Mouse (Mus musculus) stomach, embryonic 14.5 days (tissue): ENCODE results near the gene Myo9a. TPM values are rescaled to one million over a fixed set of nuclear protein-coding genes. Genes with fewer than 3 reads are reported as not detected.
A peak's percentile ranks its signal among the peaks of the same experiment; 100 is the strongest.
"Not testable (repeated sequence)": the region's sequence is repeated elsewhere in the genome, so short reads cannot be mapped to it uniquely, and the experiment has no call there.

Experiments
- ATAC-seq: fragments of 200-750 bp; cut with Nextera tagmentation; 2 replicates; pipeline ENCODE4 v1.8.0; 2017; ENCODE audit warnings: low read depth, moderate TSS enrichment; ENCODE audit not compliant: insufficient number of reproducible peaks, insufficient read depth, low FRiP score
- H3K27ac ChIP-seq: fragments of 300-500 bp; sonication (generic); 2 replicates; pipeline ENCODE4 v1.5.1; 2014; ENCODE audit warnings: mild to moderate bottlenecking, low read length, moderate library complexity, mixed read lengths
- H3K27me3 ChIP-seq: fragments of 300-500 bp; sonication (generic); 2 replicates; pipeline ENCODE4 v1.6.1; 2014; ENCODE audit warnings: low read length, control low read depth, mixed read lengths; ENCODE audit not compliant: control insufficient read depth, insufficient read depth
- H3K36me3 ChIP-seq: fragments of 300-500 bp; sonication (generic); 2 replicates; pipeline ENCODE4 v1.6.1; 2014; ENCODE audit warnings: mild to moderate bottlenecking, control low read depth, low read length, moderate library complexity, mixed read lengths; ENCODE audit not compliant: control insufficient read depth, insufficient read depth
- H3K4me1 ChIP-seq: fragments of 300-500 bp; sonication (generic); 2 replicates; pipeline ENCODE4 v1.6.1; 2014; ENCODE audit warnings: low read length, control low read depth, mixed read lengths; ENCODE audit not compliant: control insufficient read depth, insufficient read depth
- H3K4me2 ChIP-seq: fragments of 300-500 bp; sonication (generic); replicated peaks from 2 replicates; pipeline ENCODE4 v1.6.1; 2014; ENCODE audit warnings: low read depth, low read length, control low read depth
- H3K4me3 ChIP-seq: fragments of 300-500 bp; sonication (generic); 2 replicates; pipeline ENCODE4 v1.5.1; 2014; ENCODE audit warnings: low read depth, low read length, control low read depth
- H3K9ac ChIP-seq: fragments of 300-500 bp; sonication (generic); replicated peaks from 2 replicates; pipeline ENCODE4 v1.6.1; 2014; ENCODE audit warnings: low read depth, mild to moderate bottlenecking, control low read depth, low read length, moderate library complexity, mixed read lengths
- H3K9me3 ChIP-seq: fragments of 300-500 bp; sonication (generic); 2 replicates; pipeline ENCODE4 v1.6.1; 2016; ENCODE audit warnings: low read depth, low read length, control low read depth; ENCODE audit not compliant: control insufficient read depth
- WGBS: fragments of 180-500 bp; shearing (Covaris S2); extraction: QIAGEN DNeasy Blood & Tissue Kit; methylation state at CpG from one replicate; pipeline ENCODE4 v1.1.7; 2014; 5-methylcytosine and 5-hydroxymethylcytosine counted together
- polyA plus RNA-seq: library from polyadenylated mRNA; unstranded; fragments of >200 nt; fragmentation: Nextera tagmentation; extraction: Ambion mirVana; gene quantifications from 2 replicates; pipeline ENCODE4 v1.2.1, GENCODE M21; 2014

Gene Myo9a
- polyA plus RNA-seq, 1 experiment from 2014 or later, result 18.9 TPM

DNA sequence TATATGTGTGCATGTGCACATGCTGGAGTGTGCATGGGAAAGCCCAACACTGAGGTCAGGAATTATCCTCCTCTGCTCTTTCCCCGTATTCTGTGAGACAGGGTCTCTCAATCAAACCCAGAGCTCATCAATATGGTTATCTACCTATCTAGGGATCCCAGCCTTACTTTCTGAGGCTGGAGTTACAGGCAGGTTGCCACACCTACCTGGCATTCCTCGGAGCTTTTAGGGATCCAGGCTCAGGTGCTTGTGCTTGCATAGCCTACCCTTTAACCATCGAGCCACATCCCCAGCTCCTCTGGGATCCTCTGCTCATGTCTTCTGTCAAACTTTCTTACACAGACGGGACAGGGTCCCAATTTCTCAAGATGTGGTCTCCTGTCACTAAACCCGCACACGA lies 205.8 kb downstream of the Myo9a start:
- H3K27ac ChIP-seq, result no peak overlapping the region
- H3K4me3 ChIP-seq, result no peak overlapping the region
- ATAC-seq, result no peak
- no peaks in the 10 kb centered on the region for H3K27me3 ChIP-seq
- H3K36me3 ChIP-seq, result no peaks in the 10 kb centered on the region
- no peak overlapping the region for H3K9ac ChIP-seq
- H3K9me3 ChIP-seq, result no peaks in the 10 kb centered on the region
- H3K4me2 ChIP-seq, result peak overlapping the region; percentile 22; the same call in 1 of the 2 replicates
- 22% methylated on average over 6 of the region's 6 CpGs for WGBS
- peaks cover 5% of the 10 kb centered on the region; the same call in 1 of the 2 replicates for H3K4me1 ChIP-seq

DNA sequence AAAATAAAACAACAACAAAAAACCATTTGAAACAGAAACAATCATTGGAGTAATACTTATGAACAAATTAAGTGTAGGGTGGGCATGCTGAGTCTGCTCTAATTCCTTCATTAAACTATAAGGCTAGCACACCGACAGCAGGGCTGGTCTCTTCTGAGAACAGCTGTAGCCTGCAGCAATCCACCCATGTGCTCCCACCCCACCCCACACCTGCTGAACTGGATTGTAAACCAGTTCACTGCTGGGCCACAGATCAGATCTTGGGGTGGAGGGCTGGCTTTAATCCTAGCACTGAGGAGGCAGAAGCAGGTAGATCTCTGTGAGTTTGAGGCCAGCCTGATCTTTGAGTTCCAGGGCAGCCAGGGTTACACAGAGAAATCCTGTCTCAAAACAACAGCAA lies 207.4 kb downstream of the Myo9a start:
- not testable (repeated sequence) for H3K4me2 ChIP-seq, H3K4me1 ChIP-seq, H3K9ac ChIP-seq, H3K27me3 ChIP-seq, H3K27ac ChIP-seq, H3K4me3 ChIP-seq, ATAC-seq, H3K36me3 ChIP-seq, H3K9me3 ChIP-seq
- 74% methylated on average over 1 of the region's 1 CpGs for WGBS

DNA sequence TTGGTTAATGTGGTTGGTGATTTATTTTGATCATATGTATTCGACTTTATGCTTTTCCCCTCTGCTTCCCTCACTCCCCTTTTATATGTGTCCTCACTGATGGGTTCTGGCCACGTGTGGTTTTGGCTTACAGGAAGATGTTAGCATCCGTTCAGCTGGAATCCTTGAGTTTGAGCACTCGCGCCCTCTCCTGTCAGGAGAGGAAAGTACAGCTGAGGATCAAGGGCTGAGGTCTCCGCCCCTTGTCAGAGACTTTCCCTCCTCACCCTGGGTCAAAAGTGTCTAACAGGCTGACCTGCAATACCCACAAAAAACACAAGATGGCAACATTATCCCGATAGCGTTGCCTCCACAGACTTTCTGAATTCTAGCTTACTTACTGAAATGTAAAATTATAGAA lies 208.6 kb downstream of the Myo9a start:
- no peak overlapping the region for H3K9ac ChIP-seq
- peak; percentile 56; the same call in 1 of the 2 replicates for ATAC-seq
- H3K27me3 ChIP-seq, result no peaks in the 10 kb centered on the region
- H3K4me1 ChIP-seq, result peaks cover 5% of the 10 kb centered on the region; the same call in 1 of the 2 replicates
- H3K4me3 ChIP-seq, result no peak overlapping the region
- H3K9me3 ChIP-seq, result no peaks in the 10 kb centered on the region
- H3K4me2 ChIP-seq, result no peak overlapping the region
- H3K36me3 ChIP-seq, result no peaks in the 10 kb centered on the region
- H3K27ac ChIP-seq, result no peak overlapping the region
- 2% methylated on average over 8 of the region's 8 CpGs for WGBS

DNA sequence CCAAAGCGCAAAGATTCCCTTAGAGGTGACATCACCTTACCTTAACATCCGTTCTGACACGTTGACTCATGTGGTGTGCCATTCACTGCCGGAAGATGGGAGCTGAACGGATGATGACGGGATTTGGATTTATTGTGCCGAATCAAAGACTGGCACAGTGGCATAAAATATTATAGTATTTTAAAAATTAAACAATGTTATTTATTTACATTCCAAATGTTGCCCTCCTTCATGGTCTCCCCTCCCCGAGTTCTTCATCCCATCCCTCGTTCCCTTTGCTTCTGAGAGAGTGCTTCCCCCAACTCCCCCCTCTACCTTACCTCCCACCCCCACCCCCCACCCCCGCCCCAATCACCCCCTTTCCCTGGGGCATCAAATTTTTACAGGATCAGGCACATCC lies 209.9 kb downstream of the Myo9a start, which contains the start of gene Nr2e3:
Nr2e3 (minus strand) TSS at position 101 of the 400 bp plus-strand sequence.
- Histone ChIP-seq H3K27ac (no peak within 1 kb of the TSS), H3K4me3 (no peak within 1 kb of the TSS), H3K4me1 (peaks cover 9% of the 10 kb centered on the region; the same call in 1 of the 2 replicates), H3K4me2 (no peak within 1 kb of the TSS), H3K9ac (no peak within 1 kb of the TSS), H3K27me3 (no peaks in the 10 kb centered on the region), H3K36me3 (no peaks in the 10 kb centered on the region), H3K9me3 (no peaks in the 10 kb centered on the region)
- ATAC-seq, result no peak
- 83% methylated on average over 10 of the region's 10 CpGs for WGBS

DNA sequence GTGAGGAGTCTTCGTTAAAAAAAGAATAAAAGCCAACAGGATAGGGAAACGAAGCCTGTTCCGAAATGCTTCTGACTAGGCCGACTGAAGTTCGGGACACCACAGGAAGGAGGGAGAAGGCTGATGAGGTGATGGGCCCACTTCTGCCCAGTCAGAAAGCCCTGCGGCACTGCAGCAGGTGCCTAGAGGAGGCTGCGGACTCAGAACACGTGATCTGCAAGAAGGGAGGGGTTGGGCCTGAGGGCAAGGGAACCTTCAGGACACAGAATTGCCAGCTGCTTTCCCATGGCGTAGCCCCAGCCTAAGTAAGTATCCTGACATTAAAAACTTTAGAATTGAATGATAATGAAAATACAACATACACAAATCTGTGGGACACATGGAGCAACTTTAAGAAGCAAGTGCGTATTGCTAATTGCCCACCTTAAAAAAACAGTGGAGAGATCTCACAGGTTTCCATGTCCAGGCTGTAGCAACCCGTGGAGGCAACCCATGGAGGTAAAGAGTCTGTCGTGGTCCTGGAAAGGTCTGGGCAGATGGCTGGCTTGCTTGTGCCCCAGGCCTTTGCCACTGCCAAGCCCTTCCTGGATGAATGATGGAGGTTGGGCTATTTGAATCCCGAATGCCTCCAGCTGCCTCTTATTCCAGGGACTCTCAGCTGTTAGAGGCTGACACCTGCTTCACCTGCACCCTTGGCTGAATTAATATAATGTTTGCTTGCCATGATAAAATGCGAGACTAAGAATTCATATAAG lies 210.7 kb downstream of the Myo9a start:
- Histone ChIP-seq H3K9me3 (no peaks in the 10 kb centered on the region), H3K4me1 (0 out of 2 replicates have a peak, but pooled peaks cover 4% of the 10 kb centered on the region), H3K27me3 (no peaks in the 10 kb centered on the region), H3K4me2 (no peak overlapping the region), H3K36me3 (no peaks in the 10 kb centered on the region), H3K9ac (no peak overlapping the region), H3K4me3 (no peak overlapping the region), H3K27ac (no peak overlapping the region)
- WGBS, result 67% methylated on average over 14 of the region's 14 CpGs
- ATAC-seq, result no peak

DNA sequence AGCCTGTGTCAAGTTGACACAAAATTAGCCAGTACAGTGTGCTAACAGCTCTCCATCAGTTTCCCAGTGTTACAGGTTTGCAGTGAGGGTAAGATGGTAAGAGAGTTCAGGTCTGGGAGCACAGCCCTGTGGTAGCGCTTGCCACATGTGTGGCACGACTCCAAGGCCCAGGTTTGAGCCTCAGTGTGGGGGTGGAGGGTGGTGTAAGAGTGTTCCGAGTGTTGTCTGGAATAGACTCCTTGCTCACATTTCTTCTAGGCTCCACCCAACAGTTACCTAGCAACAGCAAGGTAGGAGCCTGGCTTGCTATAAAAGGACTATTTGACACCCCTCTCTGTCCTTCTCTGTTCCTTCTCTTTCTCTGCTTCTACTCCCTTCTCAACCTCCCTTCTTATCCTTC lies 213.7 kb downstream of the Myo9a start:
- no peaks in the 10 kb centered on the region for H3K9me3 ChIP-seq
- H3K27ac ChIP-seq, result no peak overlapping the region
- 0 out of 2 replicates have a peak, but pooled peaks cover 4% of the 10 kb centered on the region for H3K4me1 ChIP-seq
- no peak overlapping the region for H3K9ac ChIP-seq
- no peak for ATAC-seq
- WGBS, result 43% methylated on average over 3 of the region's 3 CpGs
- no peaks in the 10 kb centered on the region for H3K27me3 ChIP-seq
- H3K4me2 ChIP-seq, result no peak overlapping the region
- no peak overlapping the region for H3K4me3 ChIP-seq
- H3K36me3 ChIP-seq, result no peaks in the 10 kb centered on the region

DNA sequence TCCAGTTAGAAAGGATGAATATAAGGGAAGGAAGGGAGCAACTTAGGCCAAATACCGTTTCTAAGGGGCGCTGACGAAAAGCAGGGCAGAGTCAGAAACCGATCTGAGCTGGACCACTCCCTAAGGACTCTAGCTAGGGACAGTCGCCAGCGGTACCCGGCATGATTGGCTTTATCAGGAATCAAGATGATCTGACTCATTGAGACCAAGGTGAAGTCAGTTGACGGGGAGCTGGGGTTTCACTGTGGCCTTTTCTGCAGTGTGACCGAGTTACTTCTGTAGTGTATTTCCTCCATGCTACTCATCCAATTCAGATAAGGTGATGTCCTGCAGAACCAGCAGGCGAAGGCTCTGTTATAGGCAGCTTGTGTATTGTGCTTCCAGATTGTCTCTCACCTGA lies 214.3 kb downstream of the Myo9a start:
- 73% methylated on average over 10 of the region's 10 CpGs for WGBS
- Histone ChIP-seq H3K4me2 (no peak overlapping the region), H3K27ac (no peak overlapping the region), H3K27me3 (no peaks in the 10 kb centered on the region), H3K9ac (no peak overlapping the region), H3K36me3 (no peaks in the 10 kb centered on the region), H3K9me3 (no peaks in the 10 kb centered on the region), H3K4me3 (no peak overlapping the region), H3K4me1 (0 out of 2 replicates have a peak, but pooled peaks cover 4% of the 10 kb centered on the region)
- ATAC-seq, result no peak

DNA sequence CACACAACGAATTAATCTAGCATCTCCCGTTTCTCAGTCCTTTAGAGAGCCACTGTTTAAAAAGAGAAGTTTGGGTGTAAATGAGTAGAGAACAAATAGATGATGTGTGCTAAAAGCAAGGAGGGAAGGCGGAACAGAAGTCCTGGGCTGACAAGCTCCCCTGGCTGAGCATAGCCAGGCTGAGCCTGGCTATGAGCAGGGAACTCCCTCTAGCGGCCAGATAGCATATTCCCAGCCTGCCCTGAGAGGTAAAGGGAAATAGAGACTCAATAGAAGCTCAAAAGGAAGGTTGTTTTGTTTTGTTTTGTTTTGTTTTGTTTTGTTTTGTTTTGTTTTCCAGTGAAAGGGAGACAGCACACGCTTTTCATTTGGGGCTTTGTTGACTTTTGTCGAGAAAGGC lies 218.7 kb downstream of the Myo9a start:
- no peaks in the 10 kb centered on the region for H3K9me3 ChIP-seq
- WGBS, result 23% methylated on average over 6 of the region's 6 CpGs
- no peaks in the 10 kb centered on the region for H3K27me3 ChIP-seq
- ATAC-seq, result no peak
- H3K36me3 ChIP-seq, result no peaks in the 10 kb centered on the region
- no peak overlapping the region for H3K4me2 ChIP-seq
- no peak overlapping the region for H3K9ac ChIP-seq
- H3K4me3 ChIP-seq, result no peak overlapping the region
- 0 out of 2 replicates have a peak, but pooled peaks cover 4% of the 10 kb centered on the region for H3K4me1 ChIP-seq
- H3K27ac ChIP-seq, result no peak overlapping the region
